Mouse (Mus musculus): ENCODE measurements around the gene Clec2e.

GRCm38 (mm10) chr6:129051731-129052130 is 49.0 kb downstream of the Clec2e start:
- TF ChIP-seq CTCF (IDR thresholded peaks at IDR 0.05; ENCODE audit: borderline replicate concordance, control insufficient read depth, extremely low read depth, insufficient read depth, low read length, poor library complexity) (no peak), POLR2A (IDR thresholded peaks at IDR 0.05; ENCODE audit: control insufficient read depth, extremely low read depth, insufficient read depth, low read length, poor library complexity) (no peak)

Measured in thymus, adult 2 months (tissue).